Mouse (Mus musculus) neural tube, embryonic 10.5 days (tissue): ENCODE data around the gene Gm136.
"Not testable (repeated sequence)": the region's sequence is repeated elsewhere in the genome, so short reads cannot be mapped to it uniquely, and the experiment has no call there.

Experiments
- DNase-seq: peaks from one replicate; pipeline ENCODE4 v3.0.0-alpha.2; 2017; ENCODE audit warnings: low spot score; ENCODE audit errors: extremely low spot score

Gm136 gene

DNA sequence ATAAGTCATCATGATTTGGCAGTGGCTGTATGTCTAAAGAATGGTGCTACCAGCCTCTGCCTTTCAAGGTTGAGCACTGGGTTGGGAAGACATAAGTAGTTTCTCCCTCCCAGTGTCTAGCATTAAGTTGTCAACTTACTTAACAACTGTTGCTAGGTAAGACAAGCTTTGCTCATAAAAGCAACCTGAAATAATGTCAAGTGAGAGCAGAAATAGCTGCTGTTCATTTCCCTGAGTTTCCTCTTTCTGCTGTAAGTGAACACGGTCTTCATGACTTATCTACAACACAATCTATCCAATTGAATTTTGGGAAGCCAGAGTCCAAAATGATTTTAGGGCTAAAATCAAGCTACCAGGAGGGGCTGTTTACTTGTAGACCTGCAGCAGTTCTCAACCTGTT, at the start of gene Gm136:
Gene Gm136 (minus strand): TSS at position 101 of the 400 bp plus-strand sequence.
- DNase-seq = no peak

DNA sequence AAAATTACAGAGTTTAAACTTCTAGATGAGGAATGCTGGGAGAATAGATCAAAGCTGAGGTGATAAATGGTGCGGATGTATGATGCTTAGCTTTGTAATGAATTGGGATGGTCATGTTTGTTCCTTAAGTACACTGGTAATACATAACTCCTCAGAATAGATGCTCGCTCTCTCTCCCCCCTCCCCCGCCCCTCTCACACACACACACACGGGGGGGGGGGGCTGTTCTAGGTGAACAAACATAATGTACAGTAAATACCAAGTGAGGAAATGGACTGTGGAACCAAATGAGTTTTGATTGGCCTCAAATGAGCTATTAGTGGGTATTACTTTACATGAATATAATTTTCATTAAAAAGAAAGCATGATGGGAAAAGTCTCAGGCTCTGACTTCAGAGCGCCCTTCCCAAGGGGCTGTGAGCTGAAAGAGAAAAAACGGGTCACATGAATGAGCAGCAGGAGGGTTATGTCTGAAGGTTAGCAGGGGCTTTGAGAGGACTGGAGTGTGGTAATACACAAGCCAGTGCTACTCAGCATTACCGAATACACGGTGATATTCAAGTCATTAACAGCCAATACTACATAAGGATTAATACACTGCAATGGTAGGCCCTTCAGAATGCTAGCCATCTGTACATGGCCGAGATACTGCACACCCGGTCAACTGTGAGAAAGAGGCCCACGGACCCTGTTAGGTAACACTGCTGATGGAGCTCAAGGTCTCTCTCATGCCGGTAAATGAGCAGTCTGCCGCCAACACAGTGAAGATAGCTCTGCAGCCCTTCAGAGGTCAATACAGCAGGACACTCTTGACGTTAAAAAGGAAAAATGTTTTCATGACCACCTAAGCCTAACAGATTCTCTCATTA, 45.3 kb upstream of the Gm136 start:
- DNase-seq = no peak

DNA sequence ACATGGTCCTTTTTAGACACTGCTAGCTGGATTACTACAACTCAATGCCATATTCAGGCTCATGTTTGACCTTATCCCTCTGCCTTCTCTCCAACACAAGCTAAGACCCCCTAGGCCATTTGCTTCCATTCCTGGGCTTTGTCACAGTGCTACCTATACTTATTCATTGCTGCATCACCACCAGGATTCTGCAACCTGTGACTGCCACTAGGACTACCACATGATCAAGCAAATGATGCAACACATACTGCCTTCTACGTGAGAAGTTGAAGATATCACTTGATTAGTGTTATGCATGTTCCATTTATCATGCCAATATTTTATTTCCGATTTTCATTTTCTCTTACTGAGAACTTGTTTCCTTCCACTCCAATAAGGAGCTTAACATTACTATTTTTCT, 41.9 kb upstream of the Gm136 start:
- DNase-seq = no peak

DNA sequence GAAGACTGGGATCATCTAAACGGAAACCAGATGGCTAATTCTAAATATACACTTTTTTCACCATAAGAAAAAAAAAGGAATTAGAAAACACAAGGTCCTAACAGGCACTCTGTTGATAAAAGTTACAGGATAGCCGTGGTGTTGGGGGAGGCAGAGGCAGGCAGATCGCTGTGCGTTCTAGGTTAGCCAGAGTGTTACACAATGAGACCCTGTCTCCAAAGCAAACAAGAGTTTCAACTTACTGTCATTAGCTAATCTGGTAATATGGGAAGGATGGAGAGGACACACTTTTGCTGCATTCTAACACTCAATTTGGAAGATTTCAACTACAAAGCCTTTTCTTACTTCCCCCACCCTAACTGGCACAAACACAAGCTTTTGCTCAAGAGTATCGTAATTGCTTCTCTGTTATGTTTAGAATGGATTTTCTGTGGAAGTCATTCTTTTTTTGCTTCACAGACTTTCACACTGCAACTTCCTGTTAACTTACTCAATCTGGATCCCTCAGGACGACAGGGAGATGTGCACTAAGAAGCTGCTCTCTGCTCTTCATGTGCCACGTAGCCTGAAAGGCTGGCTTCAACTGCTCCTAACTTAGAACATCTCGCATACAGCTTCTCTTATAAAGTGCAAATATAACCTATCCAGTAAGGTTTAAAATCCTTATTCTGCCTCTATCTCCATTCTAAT, 41.4 kb upstream of the Gm136 start:
- DNase-seq = no peak

DNA sequence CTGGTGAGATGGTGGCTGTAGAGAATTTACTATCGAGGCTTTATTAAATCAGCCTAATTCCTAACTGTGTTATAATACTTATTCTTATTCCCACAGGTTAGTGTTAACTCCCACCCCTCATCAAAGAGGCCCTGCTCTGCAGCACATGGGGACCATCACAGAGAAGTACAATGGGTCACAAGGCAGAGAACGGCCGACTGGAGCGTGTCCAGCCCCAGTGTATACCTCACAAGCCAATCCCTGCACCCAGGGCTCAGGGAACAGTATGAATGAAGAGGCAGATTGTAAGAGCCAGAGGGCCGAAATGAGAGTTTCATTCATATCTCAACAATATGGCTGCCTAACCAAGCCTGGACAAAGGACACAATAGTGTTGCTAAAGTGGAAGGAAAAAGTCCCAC, 40.2 kb upstream of the Gm136 start:
- no peak for DNase-seq

DNA sequence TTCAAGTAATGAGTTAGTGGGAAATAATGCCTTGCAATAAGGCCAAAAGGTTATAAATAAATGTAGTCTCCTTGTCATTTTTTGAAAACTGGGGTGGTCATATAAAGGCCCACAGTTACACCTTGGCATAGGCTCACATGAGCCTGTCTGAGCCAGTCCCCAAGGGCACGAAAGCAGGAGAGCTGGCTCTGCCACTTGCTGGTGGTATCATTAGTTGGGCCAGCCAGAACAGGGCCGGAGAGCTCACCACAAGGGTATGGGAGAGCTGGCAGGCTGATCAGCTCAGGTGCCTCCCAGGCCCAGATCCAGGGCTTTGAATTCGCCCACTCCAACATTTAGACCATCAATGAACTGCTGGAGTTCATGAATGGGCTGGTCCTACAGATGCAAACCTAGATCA, 30.4 kb upstream of the Gm136 start:
- DNase-seq = no peak

DNA sequence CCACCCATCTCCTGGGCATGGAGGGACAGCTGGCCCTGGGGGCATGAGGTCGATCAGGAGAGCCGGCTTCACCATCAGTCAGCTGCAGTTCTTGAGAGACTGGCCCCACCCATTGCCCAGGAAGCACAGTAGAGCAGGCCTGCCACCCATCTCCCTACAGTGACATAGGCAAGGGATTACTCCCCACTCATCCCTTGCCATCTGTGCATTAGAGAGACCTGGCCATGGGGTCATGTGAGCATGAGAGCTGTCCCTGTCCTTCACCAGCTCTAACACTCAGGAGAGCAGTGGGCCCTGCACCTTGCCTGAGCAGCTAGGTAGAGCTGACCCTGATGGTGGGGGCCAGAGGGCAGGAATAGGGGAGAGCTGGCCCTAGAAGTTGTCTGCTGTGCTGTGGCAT, 29.6 kb upstream of the Gm136 start:
- no peak for DNase-seq

DNA sequence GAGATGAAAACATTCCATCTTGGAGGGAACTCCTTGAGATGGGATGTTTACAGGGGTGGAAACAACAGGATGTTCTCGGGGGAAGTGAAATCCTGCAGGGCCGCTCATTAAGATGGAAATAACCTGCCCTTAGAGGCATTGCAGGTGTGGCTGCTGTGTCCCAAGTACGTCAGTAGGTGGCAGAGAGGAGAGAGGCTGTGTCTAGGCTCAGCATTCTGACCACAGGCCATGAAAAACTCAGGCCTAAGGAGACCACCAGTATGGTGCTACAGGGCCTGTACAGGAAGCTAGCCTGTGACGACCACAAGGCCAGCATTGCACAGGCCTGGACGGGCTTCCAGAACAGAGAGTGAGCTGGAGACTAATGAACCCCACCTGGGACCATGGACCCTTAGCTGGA, 28.8 kb upstream of the Gm136 start:
- no peak for DNase-seq

DNA sequence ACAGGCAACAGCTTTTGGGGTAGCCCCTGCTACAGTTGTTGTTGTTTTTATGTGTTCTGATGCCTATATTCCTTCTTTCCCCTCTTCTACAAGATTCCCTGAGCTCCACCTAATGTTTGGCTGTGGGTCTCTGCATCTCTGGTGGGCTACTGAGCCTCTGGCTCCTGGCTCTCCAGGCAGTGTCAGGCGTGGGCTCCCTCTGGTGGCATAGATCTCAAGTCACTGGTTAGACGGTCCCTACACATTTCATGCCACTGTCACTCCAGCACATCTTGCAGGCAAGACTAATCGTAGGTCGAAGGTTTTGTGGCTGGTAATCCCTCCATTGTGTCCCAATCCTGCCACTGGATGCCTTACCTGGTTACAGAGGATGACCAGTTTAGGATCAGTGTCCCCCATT, 26.7 kb upstream of the Gm136 start:
- DNase-seq = no peak

DNA sequence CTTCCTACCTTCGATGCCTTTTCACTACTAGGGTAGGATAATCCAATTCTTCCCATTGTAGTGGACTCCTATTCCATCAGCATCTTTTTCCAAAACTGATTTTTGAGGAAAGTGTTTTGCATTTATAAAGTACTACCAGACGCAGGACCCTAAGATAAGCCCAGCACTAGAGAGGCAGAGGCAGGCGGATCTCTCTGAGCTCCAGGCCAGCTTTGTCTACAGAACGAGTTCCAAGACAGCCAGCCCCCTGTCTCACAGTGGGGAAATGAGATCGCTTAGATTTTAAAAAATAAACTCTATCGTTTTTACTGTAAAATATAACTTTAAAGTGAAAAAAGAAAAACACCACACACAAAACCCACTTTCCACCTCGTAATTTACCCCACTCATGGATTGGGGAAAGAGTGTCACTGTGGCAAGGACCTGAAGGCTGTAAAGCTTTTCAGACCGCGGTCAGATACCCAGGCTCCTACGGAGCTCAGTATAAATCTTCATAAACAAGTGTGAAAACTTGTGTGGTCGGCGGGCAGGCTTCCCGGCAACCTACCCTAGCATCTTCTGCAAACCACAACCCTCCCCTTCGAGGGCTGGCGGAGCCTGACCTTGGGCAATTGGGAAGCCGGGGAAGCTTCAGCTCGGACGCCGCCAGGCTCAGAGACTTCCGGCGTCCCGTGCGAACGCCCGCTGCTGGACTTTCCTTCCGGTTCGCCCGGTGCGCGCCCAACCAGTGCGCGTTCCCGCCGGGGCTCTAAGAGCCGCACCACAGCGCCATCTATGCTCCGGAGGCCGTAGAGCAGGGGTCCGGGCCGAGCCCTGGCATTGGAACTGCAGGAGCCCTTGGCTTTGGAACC, 21.8 kb upstream of the Gm136 start, which contains the start of gene Smim8:
Gene Smim8 (minus strand): TSS at position 747 of the 851 bp plus-strand sequence.
- peak; percentile 98 for DNase-seq

DNA sequence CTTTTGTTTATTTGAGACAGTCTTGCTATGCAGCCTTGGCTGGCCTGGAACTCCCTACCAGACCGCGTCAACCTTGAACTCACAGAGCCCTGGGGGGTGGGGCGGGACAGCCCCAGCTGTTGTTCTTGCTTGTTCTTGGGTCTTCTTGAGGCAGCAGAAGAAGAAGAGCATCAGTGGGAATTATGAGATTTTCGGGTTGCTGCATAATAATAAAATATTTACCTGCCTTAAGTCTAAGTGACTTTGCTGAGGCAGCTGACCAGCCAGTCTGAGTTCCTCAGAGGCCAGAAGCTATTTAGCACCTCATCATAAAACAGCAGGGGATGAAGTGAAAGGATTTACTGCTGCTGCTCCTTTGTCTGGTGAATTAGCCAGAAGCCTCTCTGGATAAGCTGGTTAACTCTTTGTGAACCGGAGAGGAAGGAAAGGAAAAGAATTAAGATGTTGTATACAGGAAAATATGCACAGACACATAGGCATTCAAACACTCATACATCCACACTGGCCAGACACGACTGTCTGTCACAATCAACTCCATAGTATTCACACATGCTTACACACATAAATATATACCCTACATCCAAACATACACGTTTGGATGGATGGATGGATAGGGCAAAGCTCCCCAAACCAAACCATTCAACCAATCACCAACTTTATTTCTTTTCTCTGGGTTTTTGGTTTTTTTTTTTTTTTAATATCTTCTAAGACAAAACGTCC, 15.7 kb upstream of the Gm136 start:
- DNase-seq = peak; percentile 32

DNA sequence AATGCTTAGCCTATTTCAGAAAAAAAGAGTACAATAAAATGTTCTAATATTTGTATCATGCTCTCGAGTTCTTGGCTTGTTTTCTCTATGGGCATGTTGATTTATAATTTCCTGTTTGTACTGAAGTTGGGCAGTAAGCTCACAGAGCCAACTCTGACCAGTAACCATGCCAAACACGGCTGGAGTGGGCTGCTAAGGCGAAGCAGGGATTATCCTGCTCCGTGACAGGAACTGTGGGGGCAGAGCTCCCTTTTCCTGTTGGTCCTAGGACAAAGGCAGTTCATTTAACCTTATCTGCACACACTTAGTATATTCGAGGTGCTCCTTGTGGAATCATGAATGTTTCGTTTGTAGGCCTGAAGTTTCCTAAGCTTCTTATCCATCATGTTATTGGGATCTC, 6.8 kb downstream of the Gm136 start:
- no peak for DNase-seq

DNA sequence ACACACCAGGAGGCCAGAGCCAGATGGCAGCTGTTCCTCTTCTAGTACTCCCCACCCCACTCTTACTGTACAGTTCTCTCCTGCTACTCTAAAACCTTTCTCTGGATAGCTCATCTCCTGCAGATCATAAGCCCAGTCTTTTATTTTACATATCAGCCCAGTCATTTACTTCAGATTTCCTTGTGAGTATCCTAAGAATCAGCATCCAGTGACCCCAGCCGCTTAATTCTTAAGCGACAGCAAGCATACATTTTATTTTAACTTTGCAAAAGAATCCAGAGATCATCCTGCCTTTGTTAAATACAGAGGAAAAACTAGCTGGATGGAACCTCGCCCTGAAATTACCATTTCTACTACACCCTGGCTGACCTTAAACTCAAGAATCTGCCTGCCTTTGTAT, 21.6 kb downstream of the Gm136 start:
- no peak for DNase-seq

DNA sequence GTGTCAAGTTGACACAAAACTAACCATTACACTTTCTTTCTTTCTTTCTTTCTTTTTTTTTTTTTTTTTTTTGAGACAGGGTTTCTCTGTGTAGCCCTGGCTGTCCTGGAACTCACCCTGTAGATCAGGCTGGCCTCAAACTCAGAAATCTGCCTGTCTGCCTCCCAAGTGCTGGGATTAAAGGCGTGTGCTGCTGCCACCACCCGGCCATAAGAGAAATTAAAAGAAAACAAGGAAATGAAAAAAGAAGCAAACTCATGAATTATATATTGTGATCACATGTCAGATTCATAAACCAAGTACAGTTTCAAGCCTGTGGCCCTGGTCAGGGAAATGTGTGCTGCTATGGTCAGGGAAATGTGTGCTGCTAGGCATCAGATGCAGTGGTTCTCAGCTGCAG, 22.6 kb downstream of the Gm136 start:
- not testable (repeated sequence) for DNase-seq

DNA sequence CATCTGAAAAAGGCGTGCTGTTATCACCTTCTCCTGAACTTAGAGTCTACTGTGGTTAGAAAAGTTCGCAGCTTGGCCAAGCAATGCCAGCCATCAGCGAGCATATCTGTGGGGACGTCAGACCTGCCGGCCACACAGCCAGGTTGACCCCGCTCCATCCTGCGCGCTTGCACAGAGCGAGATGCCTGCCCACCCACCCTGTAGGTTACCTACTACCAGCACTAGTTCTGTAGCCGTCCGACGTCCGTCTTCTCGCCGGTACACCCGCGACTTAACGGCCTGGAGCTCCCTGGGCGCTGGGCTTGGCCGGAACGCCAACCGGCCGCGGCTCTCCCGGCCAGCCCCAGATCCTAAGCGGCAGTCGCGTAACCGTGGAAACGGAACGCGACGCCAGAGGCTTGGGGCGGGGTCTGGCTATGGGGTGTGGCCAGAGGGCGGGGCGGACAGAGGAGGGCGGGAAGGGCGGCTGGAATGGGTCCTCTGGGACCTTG, 26.2 kb downstream of the Gm136 start, which contains the start of gene Cfap206:
Gene Cfap206 (minus strand): TSS at position 356 of the 491 bp plus-strand sequence.
- peak; percentile 88 for DNase-seq

DNA sequence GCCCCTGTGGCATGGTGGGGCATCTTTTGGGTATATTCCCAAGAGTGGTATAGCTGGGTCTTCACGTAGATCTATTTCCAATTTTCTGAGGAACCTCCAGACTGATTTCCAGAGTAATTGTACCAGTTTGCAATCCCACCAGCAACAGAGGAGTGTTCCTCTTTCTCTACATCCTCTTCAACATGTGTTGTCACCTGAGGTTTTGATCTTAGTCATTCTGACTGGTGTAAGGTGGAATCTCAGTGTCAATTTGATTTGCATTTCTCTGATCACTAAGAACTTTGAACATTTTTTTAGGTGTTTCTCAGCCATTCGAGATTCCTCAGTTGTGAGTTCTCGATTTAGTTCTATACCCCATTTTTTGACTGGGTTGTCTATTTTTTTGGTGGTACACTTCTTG, 30.4 kb downstream of the Gm136 start:
- DNase-seq = not testable (repeated sequence)

DNA sequence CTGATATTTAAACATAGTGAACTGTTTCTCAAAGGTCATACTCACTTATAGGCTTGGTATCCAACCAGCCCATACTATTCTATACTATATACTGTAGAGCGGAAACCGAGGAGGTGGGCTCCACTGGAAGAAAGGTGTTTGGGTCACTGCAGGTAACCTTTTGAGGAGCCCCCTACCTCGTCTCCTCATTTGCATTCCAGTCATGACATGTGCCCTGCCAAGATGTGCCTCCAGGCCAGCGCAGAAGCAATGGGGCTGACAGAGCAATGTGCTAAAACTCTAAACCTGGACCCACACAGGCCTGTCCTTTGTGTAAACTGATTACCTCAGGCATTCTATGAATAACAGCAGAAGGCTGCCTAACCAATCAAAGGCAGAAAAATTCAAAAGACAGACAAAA, 31.8 kb downstream of the Gm136 start:
- DNase-seq = no peak

DNA sequence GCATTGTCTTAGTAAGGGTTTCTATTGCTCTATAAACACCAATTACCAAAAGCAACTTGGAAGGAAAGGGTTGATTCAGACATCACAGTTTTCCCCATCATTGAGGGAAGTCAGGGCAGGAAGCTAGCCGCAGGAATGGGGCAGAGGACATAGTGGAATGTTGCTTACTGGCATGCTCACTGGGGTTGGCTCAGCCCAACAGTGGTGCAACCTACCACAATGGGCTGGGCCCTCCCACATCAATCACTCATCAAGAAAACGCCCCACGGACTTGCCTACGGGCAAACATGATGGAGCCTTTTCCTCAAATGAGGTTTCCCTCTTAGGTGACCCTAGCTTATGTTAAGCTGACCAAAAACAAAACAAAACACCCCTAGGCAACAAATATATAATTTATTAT, 32.9 kb downstream of the Gm136 start:
- DNase-seq = no peak

DNA sequence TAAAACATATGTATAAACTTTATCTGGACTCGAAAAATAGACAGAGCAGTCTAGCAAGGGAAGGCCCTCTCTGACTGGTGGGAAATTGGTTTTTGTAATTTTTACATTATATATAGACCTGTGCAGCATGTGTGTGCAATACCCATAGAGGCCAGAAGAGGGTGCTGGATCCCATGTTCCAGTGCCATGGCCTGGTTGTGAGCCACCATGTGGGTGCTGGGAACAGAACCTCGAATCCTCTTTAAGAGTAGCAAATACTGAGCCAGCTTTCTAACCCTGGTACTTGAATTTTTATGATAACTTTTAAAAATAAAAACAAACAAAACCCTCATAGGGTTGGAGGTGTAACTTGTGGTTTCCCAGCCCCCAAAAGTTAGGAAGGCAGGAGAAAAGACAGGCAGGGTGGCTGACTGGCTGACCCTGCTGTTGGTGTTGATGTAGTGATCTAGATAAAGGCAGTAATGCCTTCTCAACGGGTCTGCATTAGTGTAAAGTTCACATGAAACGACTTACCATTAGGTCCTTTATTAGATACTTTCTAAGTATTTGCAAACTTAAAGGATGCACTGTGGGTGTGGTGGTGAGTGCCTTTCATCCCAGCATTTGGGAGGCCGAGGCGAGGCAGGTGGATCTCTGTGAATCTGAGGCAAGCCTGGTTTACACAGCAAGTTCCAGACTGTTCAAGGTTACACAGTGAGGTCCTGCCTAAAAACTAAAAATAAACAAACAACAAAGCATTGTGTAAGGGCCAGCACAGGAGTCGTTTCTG, 35.8 kb downstream of the Gm136 start:
- DNase-seq = no peak

DNA sequence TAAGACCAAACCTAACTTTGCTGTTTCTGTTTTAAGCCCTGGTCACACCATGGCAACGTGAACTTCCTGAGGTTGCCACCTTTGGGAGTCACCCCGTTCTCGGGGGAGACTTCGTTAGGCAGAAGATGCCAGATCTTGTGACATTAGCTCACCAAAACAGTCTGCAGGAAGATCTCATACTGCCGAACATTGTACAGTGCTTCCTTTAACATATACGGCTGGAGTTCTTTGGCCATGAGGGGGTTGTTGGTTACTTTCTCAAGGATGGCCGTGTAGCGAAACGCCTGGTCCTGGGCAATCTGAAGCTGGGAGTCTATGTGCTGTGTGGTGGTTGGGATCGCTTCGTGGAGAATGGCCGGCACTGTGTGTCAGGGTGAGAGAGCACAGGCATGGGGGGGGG, 36.6 kb downstream of the Gm136 start:
- no peak for DNase-seq
